Mouse (Mus musculus): ENCODE results near the gene Tmem191c. TPM values are rescaled to one million over a fixed set of nuclear protein-coding genes. Genes with fewer than 3 reads are reported as not detected.

Gene Tmem191c
- polyA plus RNA-seq, 1 experiment from 2014 or later, result 13.9 TPM

- Histone ChIP-seq H3K36me3 (replicated peaks) (peaks cover 73% of the 10 kb centered on the region), H3K9me3 (no peaks in the 10 kb centered on the region), H3K4me1 (no peaks in the 10 kb centered on the region), H3K27ac (no peak overlapping the region), H3K9ac (no peak overlapping the region), H3K4me3 (replicated peaks) (no peak overlapping the region), H3K27me3 (no peaks in the 10 kb centered on the region), H3K4me2 (no peak overlapping the region)
- ATAC-seq (ENCODE audit: low FRiP score), result no peak
- WGBS, result 94% methylated on average over 10 of the region's 10 CpGs
Measured at GRCm38 (mm10) chr16:17309036-17309435, 33.2 kb downstream of the Tmem191c start.

- no peaks in the 10 kb centered on the region for H3K27me3 ChIP-seq
- no peak for ATAC-seq (ENCODE audit: low FRiP score)
- H3K4me2 ChIP-seq, result no peak overlapping the region
- 95% methylated on average over 5 of the region's 5 CpGs for WGBS
- no peaks in the 10 kb centered on the region for H3K9me3 ChIP-seq
- peaks cover 78% of the 10 kb centered on the region for H3K36me3 ChIP-seq (replicated peaks)
- H3K4me1 ChIP-seq, result no peaks in the 10 kb centered on the region
- no peak overlapping the region for H3K4me3 ChIP-seq (replicated peaks)
- no peak overlapping the region for H3K9ac ChIP-seq
- no peak overlapping the region for H3K27ac ChIP-seq
Measured at GRCm38 (mm10) chr16:17312531-17312930, 36.7 kb downstream of the Tmem191c start.

- no peak for ATAC-seq (ENCODE audit: low FRiP score)
- H3K9ac ChIP-seq, result no peak overlapping the region
- no peaks in the 10 kb centered on the region for H3K27me3 ChIP-seq
- no peak overlapping the region for H3K27ac ChIP-seq
- H3K4me1 ChIP-seq, result no peaks in the 10 kb centered on the region
- H3K9me3 ChIP-seq, result no peaks in the 10 kb centered on the region
- no peak overlapping the region for H3K4me2 ChIP-seq
- WGBS, result 91% methylated on average over 7 of the region's 7 CpGs
- H3K4me3 ChIP-seq (replicated peaks), result no peak overlapping the region
- H3K36me3 ChIP-seq (replicated peaks), result peaks cover 70% of the 10 kb centered on the region
Measured at GRCm38 (mm10) chr16:17316554-17316953, 40.7 kb downstream of the Tmem191c start.

- H3K27ac ChIP-seq, result no peak overlapping the region
- H3K9ac ChIP-seq, result no peak overlapping the region
- H3K4me3 ChIP-seq (replicated peaks), result no peak overlapping the region
- H3K9me3 ChIP-seq, result no peaks in the 10 kb centered on the region
- peaks cover 65% of the 10 kb centered on the region for H3K36me3 ChIP-seq (replicated peaks)
- WGBS, result 87% methylated on average over 5 of the region's 5 CpGs
- no peak for ATAC-seq (ENCODE audit: low FRiP score)
- no peaks in the 10 kb centered on the region for H3K4me1 ChIP-seq
- H3K27me3 ChIP-seq, result no peaks in the 10 kb centered on the region
- H3K4me2 ChIP-seq, result no peak overlapping the region
Measured at GRCm38 (mm10) chr16:17321481-17321880, 45.6 kb downstream of the Tmem191c start.

GRCm38 (mm10) chr16:17324745-17325144, 48.9 kb downstream of the Tmem191c start:
- Histone ChIP-seq H3K4me1 (no peaks in the 10 kb centered on the region), H3K36me3 (replicated peaks) (peaks cover 53% of the 10 kb centered on the region), H3K9ac (no peak overlapping the region), H3K9me3 (no peaks in the 10 kb centered on the region), H3K4me3 (replicated peaks) (no peak overlapping the region), H3K27me3 (no peaks in the 10 kb centered on the region), H3K4me2 (no peak overlapping the region), H3K27ac (no peak overlapping the region)
- 89% methylated on average over 5 of the region's 5 CpGs for WGBS
- ATAC-seq (ENCODE audit: low FRiP score), result no peak

GRCm38 (mm10) chr16:17326064-17326463, 50.2 kb downstream of the Tmem191c start:
- no peak overlapping the region for H3K9ac ChIP-seq
- no peaks in the 10 kb centered on the region for H3K4me1 ChIP-seq
- ATAC-seq (ENCODE audit: low FRiP score), result no peak
- H3K4me2 ChIP-seq, result no peak overlapping the region
- no peak overlapping the region for H3K27ac ChIP-seq
- no peak overlapping the region for H3K4me3 ChIP-seq (replicated peaks)
- WGBS, result 94% methylated on average over 2 of the region's 2 CpGs
- H3K36me3 ChIP-seq (replicated peaks), result peaks cover 49% of the 10 kb centered on the region
- no peaks in the 10 kb centered on the region for H3K9me3 ChIP-seq
- H3K27me3 ChIP-seq, result no peaks in the 10 kb centered on the region

- Histone ChIP-seq H3K9me3 (no peaks in the 10 kb centered on the region), H3K27ac (no peak overlapping the region), H3K4me2 (no peak overlapping the region), H3K9ac (no peak overlapping the region), H3K27me3 (no peaks in the 10 kb centered on the region), H3K4me3 (replicated peaks) (no peak overlapping the region), H3K4me1 (no peaks in the 10 kb centered on the region), H3K36me3 (replicated peaks) (peaks cover 18% of the 10 kb centered on the region; the same call in 1 of the 2 replicates)
- 91% methylated on average over 1 of the region's 1 CpGs for WGBS
- ATAC-seq (ENCODE audit: low FRiP score), result no peak
Measured at GRCm38 (mm10) chr16:17329848-17330570, 54.1 kb downstream of the Tmem191c start.

- H3K4me3 ChIP-seq (replicated peaks), result no peak within 1 kb of the TSS
- WGBS, result 77% methylated on average over 2 of the region's 2 CpGs
- H3K36me3 ChIP-seq (replicated peaks), result peaks cover 10% of the 10 kb centered on the region; the same call in 1 of the 2 replicates
- no peak within 1 kb of the TSS for H3K4me2 ChIP-seq
- H3K27ac ChIP-seq, result no peak within 1 kb of the TSS
- H3K9ac ChIP-seq, result no peak within 1 kb of the TSS
- ATAC-seq (ENCODE audit: low FRiP score), result no peak
- H3K9me3 ChIP-seq, result no peaks in the 10 kb centered on the region
- no peaks in the 10 kb centered on the region for H3K27me3 ChIP-seq
- no peaks in the 10 kb centered on the region for H3K4me1 ChIP-seq
Measured at GRCm38 (mm10) chr16:17331116-17331515, 55.2 kb downstream of the Tmem191c start, which contains the start of gene Serpind1. TSS of gene Serpind1 (plus strand) at chr16:17331371.

- H3K27me3 ChIP-seq, result no peaks in the 10 kb centered on the region
- WGBS, result 92% methylated on average over 5 of the region's 5 CpGs
Measured at GRCm38 (mm10) chr16:17331855-17332254, 56.0 kb downstream of the Tmem191c start.

More at GRCm38 (mm10) chr16:17331855-17332254, 56.0 kb downstream of the Tmem191c start:
- no peak overlapping the region for H3K9ac ChIP-seq
- H3K36me3 ChIP-seq (replicated peaks), result peaks cover 13% of the 10 kb centered on the region; the same call in 1 of the 2 replicates
- H3K9me3 ChIP-seq, result no peaks in the 10 kb centered on the region
- ATAC-seq (ENCODE audit: low FRiP score), result no peak
- H3K4me1 ChIP-seq, result no peaks in the 10 kb centered on the region
- H3K27ac ChIP-seq, result no peak overlapping the region
- no peak overlapping the region for H3K4me3 ChIP-seq (replicated peaks)
- no peak overlapping the region for H3K4me2 ChIP-seq

Other genes starting within 250 kb of the Tmem191c start
- gene Ypel1, start 206.4 kb upstream of the Tmem191c start, polyA plus RNA-seq (2016; fragmentation: Nextera tagmentation; extraction: Ambion mirVana), result 119 and 121 TPM in 2 replicates
- gene Ppil2, start 164.8 kb upstream of the Tmem191c start, polyA plus RNA-seq (2016; fragmentation: Nextera tagmentation; extraction: Ambion mirVana), result 149 and 160 TPM in 2 replicates
- gene 2610318N02Rik, start 150.9 kb upstream of the Tmem191c start, polyA plus RNA-seq (2016; fragmentation: Nextera tagmentation; extraction: Ambion mirVana), result 79.2 and 79.9 TPM in 2 replicates
- 63.8 and 66.3 TPM in 2 replicates for gene Sdf2l1, start 143.7 kb upstream of the Tmem191c start, polyA plus RNA-seq (2016; fragmentation: Nextera tagmentation; extraction: Ambion mirVana)
- gene Ydjc, start 131.5 kb upstream of the Tmem191c start, polyA plus RNA-seq (2016; fragmentation: Nextera tagmentation; extraction: Ambion mirVana), result 8.0 and 9.6 TPM in 2 replicates
- gene Ccdc116, start 128.8 kb upstream of the Tmem191c start, polyA plus RNA-seq (2016; fragmentation: Nextera tagmentation; extraction: Ambion mirVana), result 0.63 and 0.65 TPM in 2 replicates
- 388 and 407 TPM in 2 replicates for gene Ube2l3, start 73.4 kb upstream of the Tmem191c start, polyA plus RNA-seq (2016; fragmentation: Nextera tagmentation; extraction: Ambion mirVana)
- gene Rimbp3, start 67.5 kb upstream of the Tmem191c start, polyA plus RNA-seq (2016; fragmentation: Nextera tagmentation; extraction: Ambion mirVana), result 1.9 and 2.1 TPM in 2 replicates
- 12.7 and 13.4 TPM in 2 replicates for gene Hic2, start 42.5 kb upstream of the Tmem191c start, polyA plus RNA-seq (2016; fragmentation: Nextera tagmentation; extraction: Ambion mirVana)
- gene Serpind1, start 55.3 kb downstream of the Tmem191c start, polyA plus RNA-seq (2016; fragmentation: Nextera tagmentation; extraction: Ambion mirVana), result 0.28 and 0.33 TPM in 2 replicates
- 15.5 and 16.9 TPM in 2 replicates for gene Snap29, start 129.9 kb downstream of the Tmem191c start, polyA plus RNA-seq (2016; fragmentation: Nextera tagmentation; extraction: Ambion mirVana)
- 59.7 and 67.8 TPM in 2 replicates for gene Pi4ka, start 130.2 kb downstream of the Tmem191c start, polyA plus RNA-seq (2016; fragmentation: Nextera tagmentation; extraction: Ambion mirVana)
- 101 and 117 TPM in 2 replicates for gene Crkl, start 175.9 kb downstream of the Tmem191c start, polyA plus RNA-seq (2016; fragmentation: Nextera tagmentation; extraction: Ambion mirVana)
- 6.8 and 8.3 TPM in 2 replicates for gene Aifm3, start 213.5 kb downstream of the Tmem191c start, polyA plus RNA-seq (2016; fragmentation: Nextera tagmentation; extraction: Ambion mirVana)
- gene Lztr1, start 232.6 kb downstream of the Tmem191c start, polyA plus RNA-seq (2016; fragmentation: Nextera tagmentation; extraction: Ambion mirVana), result 101 TPM in 2 replicates